Mouse (Mus musculus) liver, embryonic 15.5 days (tissue): ENCODE measurements around the gene Lpcat2b. TPM values are rescaled to one million over a fixed set of nuclear protein-coding genes. Genes with fewer than 3 reads are reported as not detected.

ENCODE experiments used
- ATAC-seq: fragments of 200-750 bp; cut with Nextera tagmentation; 2 replicates; pipeline ENCODE4 v1.8.0; 2017; ENCODE audit warnings: moderate number of reproducible peaks, mild to moderate bottlenecking, moderate library complexity; ENCODE audit not compliant: insufficient read depth
- H3K27ac ChIP-seq: fragments of 300-500 bp; sonication (generic); replicated peaks from 2 replicates; pipeline ENCODE4 v1.5.1; 2015; ENCODE audit warnings: mild to moderate bottlenecking, inconsistent platforms
- H3K27me3 ChIP-seq: fragments of 300-500 bp; sonication (generic); 2 replicates; pipeline ENCODE4 v1.6.1; 2015; ENCODE audit warnings: mild to moderate bottlenecking, inconsistent platforms
- H3K36me3 ChIP-seq: fragments of 300-500 bp; sonication (generic); replicated peaks from 2 replicates; pipeline ENCODE4 v1.6.1; 2015; ENCODE audit warnings: moderate library complexity, mild to moderate bottlenecking, inconsistent platforms
- H3K4me1 ChIP-seq: fragments of 300-500 bp; sonication (generic); replicated peaks from 2 replicates; pipeline ENCODE4 v1.6.1; 2015; ENCODE audit warnings: inconsistent platforms
- H3K4me2 ChIP-seq: fragments of 300-500 bp; sonication (generic); 2 replicates; pipeline ENCODE4 v1.6.1; 2015; ENCODE audit warnings: moderate library complexity, mild to moderate bottlenecking, inconsistent platforms
- H3K4me3 ChIP-seq: fragments of 300-500 bp; sonication (generic); replicated peaks from 2 replicates; pipeline ENCODE4 v1.5.1; 2015; ENCODE audit warnings: mild to moderate bottlenecking, inconsistent platforms
- H3K9ac ChIP-seq: fragments of 300-500 bp; sonication (generic); 2 replicates; pipeline ENCODE4 v1.6.1; 2015; ENCODE audit warnings: moderate library complexity, mild to moderate bottlenecking, inconsistent platforms
- H3K9me3 ChIP-seq: fragments of 300-500 bp; sonication (generic); replicated peaks from 2 replicates; pipeline ENCODE4 v1.6.1; 2016; ENCODE audit warnings: inconsistent platforms
- WGBS: fragments of 180-500 bp; shearing (Covaris S2); methylation state at CpG from one replicate; pipeline ENCODE4 v1.1.7; 2015; ENCODE audit warnings: mixed read lengths; ENCODE audit not compliant: insufficient replicate concordance; 5-methylcytosine and 5-hydroxymethylcytosine counted together
- polyA plus RNA-seq: library from polyadenylated mRNA; unstranded; fragments of >200 nt; fragmentation: Nextera tagmentation; extraction: Ambion mirVana; gene quantifications from 2 replicates; pipeline ENCODE4 v1.2.1, GENCODE M21; 2015

The Lpcat2b gene
- polyA plus RNA-seq, 1 experiment from 2014 or later, result not detected

DNA sequence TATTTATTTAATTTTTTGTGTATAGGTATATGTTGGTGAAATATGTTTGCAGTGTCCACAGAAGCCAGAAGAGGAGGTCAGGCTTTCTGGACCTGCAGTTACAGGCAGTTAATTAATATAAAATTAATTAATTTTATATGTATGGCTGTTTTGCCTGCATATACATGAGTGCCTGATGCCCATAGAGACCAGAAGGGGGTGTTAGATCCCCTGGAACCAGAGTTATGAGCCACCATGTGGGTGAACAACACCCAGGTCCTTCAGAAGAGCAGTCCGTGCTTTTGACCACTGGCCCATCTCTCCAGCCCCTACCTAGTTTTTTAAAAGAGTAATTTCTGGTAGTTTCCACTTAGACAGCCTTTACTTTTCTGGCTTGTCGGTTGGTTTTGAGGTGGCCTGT is 19.1 kb upstream of the Lpcat2b start:
- no peaks in the 10 kb centered on the region for H3K36me3 ChIP-seq
- H3K4me2 ChIP-seq, result no peak overlapping the region
- no peaks in the 10 kb centered on the region for H3K4me1 ChIP-seq
- H3K9ac ChIP-seq, result no peak overlapping the region
- H3K27ac ChIP-seq, result no peak overlapping the region
- WGBS, result 67% methylated on average over 2 of the region's 2 CpGs
- no peaks in the 10 kb centered on the region for H3K27me3 ChIP-seq
- no peaks in the 10 kb centered on the region for H3K9me3 ChIP-seq
- no peak overlapping the region for H3K4me3 ChIP-seq
- no peak for ATAC-seq

GRCm38 (mm10) chr5:107415098-107415497 is 16.3 kb upstream of the Lpcat2b start:
- WGBS, result 63% methylated on average over 2 of the region's 2 CpGs
- Histone ChIP-seq H3K4me1 (no peaks in the 10 kb centered on the region), H3K27ac (no peak overlapping the region), H3K36me3 (no peaks in the 10 kb centered on the region), H3K4me3 (no peak overlapping the region), H3K9me3 (no peaks in the 10 kb centered on the region), H3K9ac (no peak overlapping the region), H3K27me3 (no peaks in the 10 kb centered on the region), H3K4me2 (no peak overlapping the region)
- no peak for ATAC-seq

DNA sequence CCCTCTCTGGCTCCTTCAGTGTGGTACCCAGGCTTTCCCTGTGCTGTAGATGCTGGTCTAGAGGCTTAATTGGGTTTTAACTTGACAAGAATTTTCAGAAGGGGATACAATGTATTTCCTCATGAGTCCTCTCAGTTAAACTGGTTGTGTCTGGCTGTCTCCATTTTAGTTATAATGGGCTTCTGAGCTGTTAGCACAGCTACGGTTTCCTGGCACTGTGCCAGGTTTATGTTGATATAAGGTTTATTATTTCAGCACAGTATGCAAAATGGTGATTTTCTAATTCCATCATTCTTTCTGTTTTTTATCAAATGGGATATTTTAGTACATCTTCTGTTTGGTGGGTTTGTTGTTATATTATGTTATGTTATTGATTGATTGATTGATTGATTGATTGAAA is 9.7 kb upstream of the Lpcat2b start:
- 38% methylated on average over 1 of the region's 1 CpGs for WGBS
- no peak overlapping the region for H3K9ac ChIP-seq
- H3K4me3 ChIP-seq, result no peak overlapping the region
- H3K27me3 ChIP-seq, result no peaks in the 10 kb centered on the region
- no peaks in the 10 kb centered on the region for H3K4me1 ChIP-seq
- no peak overlapping the region for H3K4me2 ChIP-seq
- H3K9me3 ChIP-seq, result no peaks in the 10 kb centered on the region
- H3K36me3 ChIP-seq, result no peaks in the 10 kb centered on the region
- no peak overlapping the region for H3K27ac ChIP-seq
- ATAC-seq, result no peak

DNA sequence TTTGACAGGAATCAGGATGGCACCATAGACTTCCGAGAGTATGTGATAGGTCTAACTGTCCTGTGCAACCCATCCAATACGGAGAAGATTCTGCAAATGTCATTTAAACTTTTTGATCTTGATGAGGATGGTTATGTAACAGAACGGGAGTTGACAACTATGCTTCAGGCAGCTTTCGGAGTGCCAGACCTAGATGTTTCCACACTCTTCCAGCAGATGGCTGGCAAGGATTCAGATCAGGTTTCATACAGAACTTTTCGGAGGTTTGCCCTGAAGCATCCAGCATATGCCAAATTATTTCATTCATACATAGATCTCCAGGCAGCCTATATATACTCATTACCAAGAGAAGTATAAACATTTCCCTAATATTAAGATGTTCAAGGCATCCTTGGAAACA is 2.7 kb downstream of the Lpcat2b start:
- ATAC-seq, result no peak
- 58% methylated on average over 5 of the region's 5 CpGs for WGBS
- Histone ChIP-seq H3K4me3 (no peak overlapping the region), H3K4me2 (no peak overlapping the region), H3K27me3 (peaks cover 21% of the 10 kb centered on the region; the same call in 1 of the 2 replicates), H3K9ac (no peak overlapping the region), H3K27ac (no peak overlapping the region), H3K4me1 (peaks cover 28% of the 10 kb centered on the region), H3K9me3 (no peaks in the 10 kb centered on the region), H3K36me3 (no peaks in the 10 kb centered on the region)

DNA sequence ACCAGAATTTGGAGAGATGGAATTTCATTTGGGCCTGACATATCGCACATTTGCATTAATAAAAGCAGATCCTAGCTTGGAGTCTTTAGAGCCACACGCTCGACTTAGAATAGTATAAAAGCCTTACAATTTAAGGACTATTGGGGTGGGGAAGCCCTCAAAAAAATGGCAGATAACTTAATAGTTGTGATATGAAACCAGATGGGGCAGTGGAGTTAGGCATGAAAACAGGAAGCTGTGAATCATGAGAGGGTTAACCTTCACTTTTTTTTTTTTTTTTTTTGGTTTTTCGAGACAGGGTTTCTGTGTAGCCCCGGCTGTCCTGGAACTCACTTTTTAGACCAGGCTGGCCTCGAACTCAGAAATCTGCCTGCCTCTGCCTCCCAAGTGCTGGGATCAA is 4.8 kb downstream of the Lpcat2b start:
- Histone ChIP-seq H3K9me3 (no peaks in the 10 kb centered on the region), H3K27ac (peak overlapping the region; percentile 92; the same call in 1 of the 2 replicates), H3K27me3 (peaks cover 21% of the 10 kb centered on the region; the same call in 1 of the 2 replicates), H3K36me3 (no peaks in the 10 kb centered on the region), H3K9ac (no peak overlapping the region), H3K4me1 (peaks cover 36% of the 10 kb centered on the region), H3K4me2 (no peak overlapping the region), H3K4me3 (no peak overlapping the region)
- WGBS, result 62% methylated on average over 6 of the region's 6 CpGs
- no peak for ATAC-seq

DNA sequence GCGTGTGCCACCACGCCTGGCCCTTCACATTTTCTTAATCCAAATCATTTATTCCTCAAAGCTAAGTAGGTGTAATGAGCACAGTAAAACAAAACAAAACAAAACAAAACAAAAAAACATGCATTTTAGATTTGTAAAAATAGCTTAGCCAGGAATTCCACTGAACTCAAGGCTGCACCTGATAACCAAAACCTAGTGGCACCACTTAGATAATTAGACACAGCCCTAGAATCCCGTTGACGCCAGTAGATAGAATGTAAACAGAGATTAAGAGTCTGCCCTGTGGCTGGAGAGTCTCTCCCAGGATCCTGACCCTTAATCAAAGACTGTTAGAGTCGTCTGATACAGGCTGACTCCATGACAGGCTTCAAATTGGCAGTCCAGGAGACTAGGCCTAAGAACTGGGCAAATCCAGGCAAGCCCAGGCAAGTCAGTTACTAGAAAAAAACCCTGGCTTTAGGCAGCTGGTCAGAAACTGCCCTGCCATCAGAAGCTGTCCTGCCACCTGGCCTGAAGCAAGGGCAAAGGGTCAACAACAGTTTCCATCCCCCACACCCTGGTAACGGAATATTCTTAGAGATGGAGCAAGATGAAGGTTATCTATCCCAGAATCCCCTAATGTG is 5.3 kb downstream of the Lpcat2b start:
- H3K4me3 ChIP-seq, result no peak overlapping the region
- peaks cover 38% of the 10 kb centered on the region for H3K4me1 ChIP-seq
- no peaks in the 10 kb centered on the region for H3K36me3 ChIP-seq
- ATAC-seq, result no peak
- H3K9me3 ChIP-seq, result no peaks in the 10 kb centered on the region
- peaks cover 21% of the 10 kb centered on the region; the same call in 1 of the 2 replicates for H3K27me3 ChIP-seq
- peak overlapping the region; percentile 78; the same call in 1 of the 2 replicates for H3K4me2 ChIP-seq
- peak overlapping the region; percentile 7; the same call in 1 of the 2 replicates for H3K9ac ChIP-seq
- peak overlapping the region; percentile 92 for H3K27ac ChIP-seq
- 54% methylated on average over 6 of the region's 6 CpGs for WGBS

DNA sequence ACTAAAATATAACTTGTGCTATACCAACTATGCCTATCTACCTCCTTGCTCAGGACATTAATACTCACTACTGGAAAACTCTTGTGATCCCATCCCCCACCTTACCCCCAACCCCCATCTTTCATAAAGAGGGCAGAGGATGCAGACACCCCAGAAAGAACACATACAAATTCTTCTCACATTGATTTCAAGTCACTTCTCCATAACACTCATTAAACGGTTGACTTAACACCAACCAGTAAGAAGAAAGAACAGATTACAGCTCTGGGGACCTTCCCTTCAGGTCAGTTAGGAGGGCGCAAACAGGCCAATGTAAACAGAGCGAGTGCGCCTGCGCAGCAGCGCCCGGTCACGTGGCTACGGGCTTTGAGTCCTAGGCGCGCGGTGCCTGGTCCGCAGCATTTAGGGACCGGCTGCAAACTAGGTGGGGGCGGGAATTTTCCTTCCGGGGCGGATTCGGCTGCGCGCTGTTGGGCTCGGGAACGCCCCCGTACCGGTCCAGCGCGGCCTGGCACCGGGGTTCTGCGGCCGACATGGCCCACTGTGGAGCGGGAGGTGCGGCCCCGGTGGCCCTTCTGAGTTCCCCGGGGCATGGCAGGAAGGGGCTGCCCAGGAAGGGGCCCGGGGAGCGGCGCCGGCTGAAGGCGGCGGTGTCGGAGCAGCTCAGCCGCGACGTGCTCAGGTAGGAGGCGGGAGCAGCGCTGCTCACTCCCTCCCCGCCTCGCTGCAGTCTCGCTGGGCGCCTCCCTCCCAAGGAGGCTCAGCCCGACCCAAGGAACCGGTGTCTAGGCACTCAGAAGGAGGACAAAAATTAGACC is 6.3 kb downstream of the Lpcat2b start, which contains the start of gene Btbd8:
Gene Btbd8, plus strand, starts transcription at position 534 of the 818 bp plus-strand sequence.
- under 1% methylated on average over 51 of the region's 51 CpGs for WGBS
- Histone ChIP-seq H3K9me3 (no peaks in the 10 kb centered on the region), H3K4me1 (peaks cover 41% of the 10 kb centered on the region), H3K27me3 (peaks cover 18% of the 10 kb centered on the region; the same call in 1 of the 2 replicates), H3K4me2 (peak within 1 kb of the TSS; percentile 78), H3K27ac (peak within 1 kb of the TSS; percentile 92), H3K9ac (peak within 1 kb of the TSS; percentile 96), H3K4me3 (peak within 1 kb of the TSS; percentile 85), H3K36me3 (no peaks in the 10 kb centered on the region)
- ATAC-seq, result peak; percentile 98

DNA sequence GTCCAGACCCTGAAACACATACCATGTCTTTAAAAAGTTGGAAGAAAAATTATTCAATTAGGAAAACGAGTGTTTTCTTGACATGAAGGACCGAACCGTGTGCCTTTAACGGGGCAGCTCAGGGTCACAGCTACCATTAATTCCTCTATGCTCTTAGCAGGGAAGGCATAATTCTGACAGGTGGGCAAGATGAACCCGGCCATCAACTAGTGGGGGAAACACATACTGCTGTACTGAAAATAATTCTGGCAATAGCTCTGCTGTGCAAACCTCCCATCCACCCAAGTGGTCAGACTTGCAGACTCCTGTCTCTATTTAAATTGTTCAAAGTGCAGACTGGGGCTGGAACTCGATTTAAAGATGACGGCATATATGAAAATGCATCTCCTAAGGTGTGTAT is 7.0 kb downstream of the Lpcat2b start:
- no peaks in the 10 kb centered on the region for H3K9me3 ChIP-seq
- H3K4me3 ChIP-seq, result peak overlapping the region; percentile 85
- H3K4me2 ChIP-seq, result peak overlapping the region; percentile 78
- WGBS, result 20% methylated on average over 7 of the region's 7 CpGs
- peaks cover 16% of the 10 kb centered on the region; the same call in 1 of the 2 replicates for H3K27me3 ChIP-seq
- H3K36me3 ChIP-seq, result no peaks in the 10 kb centered on the region
- H3K27ac ChIP-seq, result peak overlapping the region; percentile 92
- H3K9ac ChIP-seq, result peak overlapping the region; percentile 96
- no peak for ATAC-seq
- peaks cover 41% of the 10 kb centered on the region for H3K4me1 ChIP-seq

DNA sequence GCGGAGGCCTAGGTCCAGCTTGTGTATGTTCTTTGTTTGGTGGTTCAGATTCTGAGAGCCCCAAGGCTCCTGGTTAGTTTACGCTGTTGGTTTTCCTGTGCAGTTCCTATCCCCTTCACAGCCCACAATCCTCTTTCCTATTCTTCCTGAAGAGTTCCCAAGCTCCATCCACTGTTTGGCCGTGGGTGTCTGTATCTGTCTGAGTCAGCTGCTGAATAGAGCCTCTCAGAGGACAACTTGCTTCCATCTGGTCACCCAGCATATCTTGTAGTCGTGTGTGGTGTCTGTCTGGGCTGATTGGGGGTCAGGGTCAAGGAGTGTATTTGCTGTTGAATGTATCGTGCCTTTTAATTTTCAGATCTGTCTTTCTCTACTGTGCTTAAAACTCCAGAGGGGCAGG is 10.5 kb downstream of the Lpcat2b start:
- H3K27me3 ChIP-seq, result no peaks in the 10 kb centered on the region
- H3K4me2 ChIP-seq, result no peak overlapping the region
- no peaks in the 10 kb centered on the region for H3K9me3 ChIP-seq
- no peak for ATAC-seq
- H3K36me3 ChIP-seq, result no peaks in the 10 kb centered on the region
- H3K4me1 ChIP-seq, result peaks cover 29% of the 10 kb centered on the region
- WGBS, result 57% methylated on average over 5 of the region's 5 CpGs
- H3K27ac ChIP-seq, result no peak overlapping the region
- H3K4me3 ChIP-seq, result no peak overlapping the region
- no peak overlapping the region for H3K9ac ChIP-seq

GRCm38 (mm10) chr5:107444251-107444650 is 12.9 kb downstream of the Lpcat2b start:
- 69% methylated on average over 4 of the region's 4 CpGs for WGBS
- Histone ChIP-seq H3K9me3 (no peaks in the 10 kb centered on the region), H3K4me2 (no peak overlapping the region), H3K27ac (no peak overlapping the region), H3K4me1 (peaks cover 11% of the 10 kb centered on the region), H3K9ac (no peak overlapping the region), H3K36me3 (no peaks in the 10 kb centered on the region), H3K27me3 (no peaks in the 10 kb centered on the region), H3K4me3 (no peak overlapping the region)
- ATAC-seq, result no peak

- ATAC-seq, result no peak
- Histone ChIP-seq H3K9ac (no peak overlapping the region), H3K36me3 (peaks cover 4% of the 10 kb centered on the region; the same call in 1 of the 2 replicates), H3K4me1 (no peaks in the 10 kb centered on the region), H3K27ac (no peak overlapping the region), H3K27me3 (no peaks in the 10 kb centered on the region), H3K9me3 (no peaks in the 10 kb centered on the region), H3K4me3 (no peak overlapping the region), H3K4me2 (no peak overlapping the region)
- 65% methylated on average over 4 of the region's 4 CpGs for WGBS
Measured at GRCm38 (mm10) chr5:107447977-107448376, 16.6 kb downstream of the Lpcat2b start.
